Mouse (Mus musculus) heart, adult 10 weeks (tissue): Measurements from ENCODE around the gene Lor. TPM values are rescaled to one million over a fixed set of nuclear protein-coding genes. Genes with fewer than 3 reads are reported as not detected.

Source experiments
- polyA plus RNA-seq: library from polyadenylated mRNA; stranded (reverse); fragments of 350-450 nt; fragmentation: Illumina TruSeq; extraction: RNeasy Lipid Tissue Mini Kit (QIAGEN cat#74804); gene quantifications from one replicate; pipeline ENCODE4 v1.2.3, GENCODE M21; 2014; ENCODE audit warnings: low read depth, low replicate concordance

Gene Lor
- polyA plus RNA-seq: not detected

DNA sequence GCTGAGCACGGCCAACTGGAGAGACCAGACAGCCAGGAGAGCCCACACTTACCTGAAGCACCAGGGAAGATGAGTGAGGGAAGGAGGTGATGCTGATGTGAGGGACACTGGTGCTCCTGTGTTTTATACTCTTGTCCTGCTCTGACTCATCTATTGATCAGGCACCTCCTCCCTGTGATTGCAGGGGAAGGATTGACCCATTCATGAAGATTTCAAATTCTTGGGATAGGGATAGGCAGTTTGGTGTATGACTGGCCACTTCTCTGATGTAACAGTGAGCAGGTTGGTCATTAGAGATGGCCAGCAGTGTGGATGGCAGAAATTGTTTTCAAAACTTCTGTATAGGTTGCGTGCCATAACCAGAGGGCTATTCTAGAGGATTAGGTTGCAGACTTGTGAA, at the start of gene Lor:
Lor (minus strand) TSS at position 101 of the 400 bp plus-strand sequence.

DNA sequence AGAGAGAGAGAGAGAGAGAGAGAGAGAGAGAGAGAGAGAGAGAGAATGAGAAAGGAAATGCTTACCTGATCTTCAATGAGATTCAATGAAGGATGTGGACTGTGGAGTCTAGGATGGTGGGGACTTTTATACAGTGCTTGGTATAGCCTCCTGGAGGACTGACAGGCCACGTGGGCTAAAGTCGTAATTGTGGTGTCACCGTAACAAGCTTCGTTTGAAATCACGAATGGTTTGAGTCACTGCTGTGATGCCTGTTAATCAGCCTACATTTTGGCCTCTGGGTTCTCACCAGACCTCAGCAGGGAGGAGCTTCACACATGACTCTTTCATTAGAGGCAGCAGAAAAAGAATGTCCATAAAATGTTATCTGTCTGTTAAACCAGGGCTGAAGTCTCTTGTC, 40.9 kb upstream of the Lor start, which contains the start of gene Prr9:
Prr9 (minus strand) TSS at position 101 of the 400 bp plus-strand sequence.

Other genes with a start within 250 kb of the Lor start
- not detected for gene Pglyrp3, start 68.6 kb downstream of the Lor start, polyA plus RNA-seq
- gene Prr9, start 40.8 kb upstream of the Lor start, polyA plus RNA-seq: not detected
- gene Lelp1, start 59.6 kb upstream of the Lor start, polyA plus RNA-seq: not detected
- gene Sprr2a1, start 132.7 kb upstream of the Lor start, polyA plus RNA-seq: not detected
- gene Sprr2a2, start 132.8 kb upstream of the Lor start, polyA plus RNA-seq: 2.5 TPM
- not detected for gene Sprr2a3, start 202.3 kb upstream of the Lor start, polyA plus RNA-seq
- not detected for gene Sprr2b, start 233.5 kb upstream of the Lor start, polyA plus RNA-seq